Mouse (Mus musculus): ENCODE measurements around the gene Adgrb2. TPM values are rescaled to one million over a fixed set of nuclear protein-coding genes. Genes with fewer than 3 reads are reported as not detected.

Adgrb2 gene
- total RNA-seq, 4 experiments from 2014 or later: 26.8 to 55.8 (median 42.2) TPM

Other genes with a start within 250 kb of the Adgrb2 start
- gene Khdrbs1, start 242.6 kb upstream of the Adgrb2 start, total RNA-seq (2022): 10 to 100 TPM; 70.1 to 80.2 (median 76.4) TPM
- 100 to 1,000 TPM; 321 to 460 (median 353) TPM for gene Ptp4a2, start 173.7 kb upstream of the Adgrb2 start, total RNA-seq (2022)
- gene Spocd1, start 55.6 kb upstream of the Adgrb2 start, total RNA-seq (2022): 1 to 10 TPM; 1.2 to 2.7 (median 2.1) TPM
- 10 to 100 TPM in 3 of 4 experiments, 1 to 10 TPM in 1; 10.0 to 31.9 (median 19.9) TPM for gene Col16a1, start 63.0 kb downstream of the Adgrb2 start, total RNA-seq (2022)
- gene Pef1, start 117.7 kb downstream of the Adgrb2 start, total RNA-seq (2022): 10 to 100 TPM; 81.1 to 93.8 (median 85.9) TPM
- gene Hcrtr1, start 154.5 kb downstream of the Adgrb2 start, total RNA-seq (2022): 1 to 10 TPM in 2 of 4 experiments, under 1 TPM in 2; 0.49 to 1.9 (median 1.3) TPM
- gene Tinagl1, start 190.3 kb downstream of the Adgrb2 start, total RNA-seq (2022): 100 to 1,000 TPM in 2 of 4 experiments, 10 to 100 TPM in 2; 80.9 to 133 (median 107) TPM
- gene Gm853, start 237.5 kb downstream of the Adgrb2 start, total RNA-seq (2022): not detected

Data from adrenal gland, adult 8-10 months (tissue).